Mouse (Mus musculus) forebrain, embryonic 10.5 days (tissue): Measurements from ENCODE around the gene B4galt1. TPM values are rescaled to one million over a fixed set of nuclear protein-coding genes. Genes with fewer than 3 reads are reported as not detected.
A peak's percentile ranks its signal among the peaks of the same experiment; 100 is the strongest.

Experiments
- DNase-seq: peaks from one replicate; pipeline ENCODE4 v3.0.0-alpha.2; 2017; ENCODE audit warnings: low spot score; ENCODE audit errors: extremely low spot score
- H3K27ac ChIP-seq: fragments of 300-500 bp; sonication (generic); 2 replicates; pipeline ENCODE4 v1.5.1; 2016; ENCODE audit warnings: mild to moderate bottlenecking
- H3K27me3 ChIP-seq: fragments of 300-500 bp; sonication (generic); 2 replicates; pipeline ENCODE4 v1.6.1; 2016; ENCODE audit warnings: mild to moderate bottlenecking; ENCODE audit not compliant: poor library complexity, severe bottlenecking
- H3K36me3 ChIP-seq: fragments of 300-500 bp; sonication (generic); replicated peaks from 2 replicates; pipeline ENCODE4 v1.6.1; 2016; ENCODE audit warnings: mild to moderate bottlenecking, moderate library complexity
- H3K4me1 ChIP-seq: fragments of 300-500 bp; sonication (generic); 2 replicates; pipeline ENCODE4 v1.6.1; 2016
- H3K4me3 ChIP-seq: fragments of 300-500 bp; sonication (generic); 2 replicates; pipeline ENCODE4 v1.5.1; 2016; ENCODE audit warnings: mild to moderate bottlenecking, moderate library complexity
- H3K9me3 ChIP-seq: fragments of 300-500 bp; sonication (generic); 2 replicates; pipeline ENCODE4 v1.6.1; 2016; ENCODE audit warnings: mild to moderate bottlenecking, moderate library complexity
- WGBS: fragments of 180-500 bp; shearing (Covaris S2); methylation state at CpG from one replicate; pipeline ENCODE4 v1.1.7; 2016; 5-methylcytosine and 5-hydroxymethylcytosine counted together
- polyA plus RNA-seq: library from polyadenylated mRNA; unstranded; fragments of >200 nt; fragmentation: Nextera tagmentation; extraction: Ambion mirVana; gene quantifications from 2 replicates; pipeline ENCODE4 v1.2.1, GENCODE M21; 2016

Gene B4galt1
- polyA plus RNA-seq, 1 experiment from 2014 or later = 20.1 TPM

- 92% methylated on average over 1 of the region's 1 CpGs for WGBS
- Histone ChIP-seq H3K27me3 (no peaks in the 10 kb centered on the region), H3K4me3 (no peak overlapping the region), H3K36me3 (peaks cover 38% of the 10 kb centered on the region), H3K27ac (no peak overlapping the region), H3K9me3 (no peaks in the 10 kb centered on the region), H3K4me1 (peaks cover 21% of the 10 kb centered on the region)
- DNase-seq = no peak
These were observed 32.9 kb downstream of the B4galt1 start for GRCm38 (mm10) chr4:40820903-40821302.

DNA sequence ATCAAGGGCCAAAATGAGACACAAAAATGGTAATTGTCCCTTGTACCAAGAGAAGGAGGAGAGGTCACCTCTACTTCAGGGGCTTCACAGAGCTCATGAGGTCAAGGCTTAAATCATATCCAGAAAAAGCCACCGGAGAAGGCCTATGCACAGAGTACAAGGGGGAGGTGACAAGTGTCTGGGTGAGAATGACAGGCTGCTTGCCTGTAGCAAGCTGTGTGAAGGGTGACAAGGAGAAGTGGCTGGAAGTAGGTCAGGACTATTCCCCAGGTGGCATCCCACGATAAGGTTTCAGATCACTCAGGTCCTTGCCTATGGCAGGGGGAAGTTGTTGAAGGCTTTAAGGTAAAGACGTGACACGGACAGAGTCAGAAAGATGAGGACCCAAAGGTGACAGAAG, 33.8 kb downstream of the B4galt1 start:
- Histone ChIP-seq H3K27ac (no peak overlapping the region), H3K27me3 (no peaks in the 10 kb centered on the region), H3K4me1 (peaks cover 24% of the 10 kb centered on the region), H3K9me3 (no peaks in the 10 kb centered on the region), H3K36me3 (peaks cover 33% of the 10 kb centered on the region), H3K4me3 (no peak overlapping the region)
- 95% methylated on average over 4 of the region's 4 CpGs for WGBS
- DNase-seq = no peak

DNA sequence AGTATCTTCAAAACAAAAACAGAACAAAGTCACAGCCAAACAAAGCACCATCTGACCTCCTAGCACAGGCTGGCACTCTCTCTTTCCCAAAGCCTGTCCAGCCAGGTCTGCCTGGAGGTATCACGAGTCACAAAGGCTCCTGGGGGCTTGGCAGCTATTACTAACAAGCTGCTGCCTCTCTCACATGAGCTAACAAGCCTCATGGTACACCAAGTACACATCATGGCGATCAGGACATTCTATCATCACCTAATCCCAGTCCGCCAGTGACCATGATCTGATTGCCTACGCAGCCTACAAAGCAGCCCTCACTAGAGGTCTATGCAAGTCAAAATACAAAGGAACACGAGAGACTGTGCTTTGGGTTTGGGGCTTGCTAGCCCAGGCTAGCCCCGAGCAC, 34.7 kb downstream of the B4galt1 start:
- peaks cover 34% of the 10 kb centered on the region for H3K36me3 ChIP-seq
- no peak for DNase-seq
- H3K27ac ChIP-seq = no peak overlapping the region
- 91% methylated on average over 6 of the region's 6 CpGs for whole genome bisulfite sequencing
- H3K4me1 ChIP-seq = peaks cover 24% of the 10 kb centered on the region
- H3K4me3 ChIP-seq = no peak overlapping the region
- H3K9me3 ChIP-seq = no peaks in the 10 kb centered on the region
- no peaks in the 10 kb centered on the region for H3K27me3 ChIP-seq

- Histone ChIP-seq H3K4me3 (no peak overlapping the region), H3K27ac (no peak overlapping the region), H3K9me3 (no peaks in the 10 kb centered on the region), H3K36me3 (peaks cover 40% of the 10 kb centered on the region), H3K27me3 (no peaks in the 10 kb centered on the region), H3K4me1 (peaks cover 24% of the 10 kb centered on the region)
- no peak for DNase-seq
- WGBS = 87% methylated on average over 6 of the region's 6 CpGs
These were observed 35.4 kb downstream of the B4galt1 start for GRCm38 (mm10) chr4:40818421-40818820.

GRCm38 (mm10) chr4:40817936-40818335, 35.9 kb downstream of the B4galt1 start:
- H3K4me3 ChIP-seq = no peak overlapping the region
- no peaks in the 10 kb centered on the region for H3K9me3 ChIP-seq
- peaks cover 24% of the 10 kb centered on the region for H3K4me1 ChIP-seq
- peaks cover 41% of the 10 kb centered on the region for H3K36me3 ChIP-seq
- H3K27ac ChIP-seq = no peak overlapping the region
- no peak for DNase-seq
- 93% methylated on average over 12 of the region's 12 CpGs for WGBS
- no peaks in the 10 kb centered on the region for H3K27me3 ChIP-seq

DNA sequence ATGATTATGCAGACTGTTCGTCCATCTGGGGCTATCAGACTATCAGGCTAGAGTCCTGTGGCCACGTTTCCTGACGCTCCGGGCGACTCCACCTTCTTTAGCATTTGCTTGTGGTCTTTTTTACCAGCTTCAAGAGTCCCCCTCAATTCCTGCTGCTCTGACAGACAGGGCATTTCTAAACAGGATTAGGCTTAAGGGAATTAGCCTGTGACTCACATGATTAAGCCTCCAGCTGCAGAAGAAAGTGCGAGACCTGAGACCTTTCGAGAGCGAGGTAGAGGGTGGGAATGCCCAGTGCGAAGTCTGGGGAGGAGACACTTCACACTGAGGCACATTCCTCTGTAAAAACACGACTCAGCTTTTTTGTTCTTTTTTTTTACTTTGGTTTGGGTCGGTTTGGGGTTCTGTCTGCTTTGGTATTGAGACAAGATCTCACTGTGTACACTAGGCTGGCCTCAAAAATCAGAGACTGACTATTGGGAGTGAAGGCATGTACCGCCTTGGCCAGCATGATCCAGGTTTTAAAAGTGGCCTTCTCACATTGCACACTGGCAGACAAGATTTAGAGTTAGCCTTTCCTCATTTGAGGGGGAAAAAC, 37.9 kb downstream of the B4galt1 start:
- H3K4me3 ChIP-seq = no peak overlapping the region
- no peaks in the 10 kb centered on the region for H3K27me3 ChIP-seq
- 14% methylated on average over 12 of the region's 12 CpGs for WGBS
- no peaks in the 10 kb centered on the region for H3K9me3 ChIP-seq
- H3K36me3 ChIP-seq = peaks cover 46% of the 10 kb centered on the region
- peak overlapping the region; percentile 58; the same call in 1 of the 2 replicates for H3K27ac ChIP-seq
- peaks cover 24% of the 10 kb centered on the region for H3K4me1 ChIP-seq
- DNase-seq = no peak

DNA sequence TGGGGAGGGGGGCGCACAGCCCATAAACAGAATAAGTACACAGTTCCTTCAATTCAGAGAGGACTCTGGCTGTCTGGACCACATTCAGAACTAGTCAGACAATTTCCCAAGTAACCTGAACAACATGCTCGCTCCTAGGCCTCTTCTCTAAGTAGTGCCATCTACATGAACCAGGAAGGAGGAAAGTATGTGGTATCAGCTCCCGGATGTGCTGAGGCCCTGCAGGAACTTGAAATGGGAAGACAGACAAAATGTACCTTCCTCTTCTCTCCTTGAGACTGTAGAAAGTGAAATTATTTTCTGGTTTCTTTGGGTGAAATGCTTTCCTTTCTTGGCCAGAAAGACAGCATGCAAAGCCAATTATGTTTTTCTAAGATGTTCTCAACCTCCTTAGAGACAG, 38.7 kb downstream of the B4galt1 start:
- DNase-seq = no peak
- 0 out of 2 replicates have a peak overlapping the region, but pooled peaks have one; percentile 58 for H3K27ac ChIP-seq
- peaks cover 24% of the 10 kb centered on the region for H3K4me1 ChIP-seq
- no peaks in the 10 kb centered on the region for H3K9me3 ChIP-seq
- H3K27me3 ChIP-seq = no peaks in the 10 kb centered on the region
- H3K36me3 ChIP-seq = peaks cover 41% of the 10 kb centered on the region
- 88% methylated on average over 3 of the region's 3 CpGs for WGBS
- no peak overlapping the region for H3K4me3 ChIP-seq

DNA sequence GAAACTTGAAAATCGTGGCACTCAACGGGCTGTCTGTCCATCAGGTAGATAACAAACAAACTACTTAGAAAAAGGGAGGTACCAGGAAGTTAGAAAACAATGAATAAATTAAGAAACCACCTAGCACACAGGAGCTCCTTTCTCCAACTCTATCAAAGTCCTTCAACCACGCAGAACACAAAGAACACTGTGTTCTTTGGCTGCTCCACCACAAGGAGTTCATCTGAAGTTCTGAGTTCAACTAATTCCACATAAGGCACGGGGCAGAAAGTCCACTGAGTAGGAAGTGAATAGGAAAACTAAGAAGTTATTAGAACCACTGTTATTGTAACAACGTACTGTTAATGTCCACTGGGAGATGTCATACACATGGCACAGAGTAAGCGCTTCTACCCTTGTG, 39.4 kb downstream of the B4galt1 start:
- H3K27me3 ChIP-seq = no peaks in the 10 kb centered on the region
- H3K27ac ChIP-seq = no peak overlapping the region
- no peak overlapping the region for H3K4me3 ChIP-seq
- H3K9me3 ChIP-seq = no peaks in the 10 kb centered on the region
- H3K36me3 ChIP-seq = peaks cover 40% of the 10 kb centered on the region
- WGBS = 86% methylated on average over 6 of the region's 6 CpGs
- no peak for DNase-seq
- H3K4me1 ChIP-seq = peaks cover 24% of the 10 kb centered on the region

GRCm38 (mm10) chr4:40812891-40813290, 40.9 kb downstream of the B4galt1 start:
- DNase-seq = no peak
- Histone ChIP-seq H3K9me3 (no peaks in the 10 kb centered on the region), H3K4me3 (no peak overlapping the region), H3K27me3 (no peaks in the 10 kb centered on the region), H3K4me1 (peaks cover 24% of the 10 kb centered on the region), H3K36me3 (peaks cover 49% of the 10 kb centered on the region), H3K27ac (no peak overlapping the region)
- WGBS = 87% methylated on average over 1 of the region's 1 CpGs

DNA sequence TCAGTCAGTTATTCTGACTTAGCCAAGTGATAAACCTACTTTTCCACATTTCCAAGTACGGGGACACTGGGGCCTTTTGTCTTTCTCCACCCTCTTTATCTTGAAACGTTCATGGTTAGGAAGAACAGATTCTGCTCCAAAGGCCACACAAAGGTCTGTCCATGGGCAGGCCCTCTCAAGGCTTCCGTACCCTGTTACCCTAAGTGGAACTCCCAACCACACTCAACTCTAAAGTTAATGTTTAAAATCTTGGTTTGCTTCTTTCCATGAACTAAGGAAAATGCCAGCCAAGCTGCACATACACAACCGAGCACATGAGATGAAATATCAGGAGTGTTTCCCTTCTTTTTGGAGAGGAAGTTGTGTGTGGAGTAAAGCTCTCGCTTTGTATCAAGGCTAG, 43.3 kb downstream of the B4galt1 start:
- H3K27me3 ChIP-seq = no peaks in the 10 kb centered on the region
- H3K4me1 ChIP-seq = peaks cover 8% of the 10 kb centered on the region
- 95% methylated on average over 5 of the region's 5 CpGs for WGBS
- no peak overlapping the region for H3K27ac ChIP-seq
- no peak overlapping the region for H3K4me3 ChIP-seq
- H3K9me3 ChIP-seq = no peaks in the 10 kb centered on the region
- DNase-seq = no peak
- H3K36me3 ChIP-seq = peaks cover 68% of the 10 kb centered on the region

DNA sequence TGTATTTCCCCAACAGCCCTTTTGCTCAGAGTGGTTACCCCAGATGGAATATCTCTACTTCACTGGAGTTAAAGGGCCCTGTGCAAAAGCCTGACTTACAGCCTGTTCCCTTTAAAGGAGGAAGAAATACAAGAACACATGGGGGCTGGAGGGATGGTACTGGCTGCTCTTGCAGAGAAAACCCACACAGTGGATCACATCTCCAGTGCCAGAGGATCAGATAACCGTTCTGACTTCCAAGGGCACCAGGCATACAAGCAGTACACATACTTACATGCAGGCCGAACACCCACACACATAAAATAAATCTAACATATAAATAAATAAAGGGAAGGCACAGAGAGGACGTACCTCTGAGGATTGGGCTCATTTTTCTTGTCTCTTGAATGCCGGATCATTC, 46.4 kb downstream of the B4galt1 start:
- 89% methylated on average over 4 of the region's 4 CpGs for WGBS

DNA sequence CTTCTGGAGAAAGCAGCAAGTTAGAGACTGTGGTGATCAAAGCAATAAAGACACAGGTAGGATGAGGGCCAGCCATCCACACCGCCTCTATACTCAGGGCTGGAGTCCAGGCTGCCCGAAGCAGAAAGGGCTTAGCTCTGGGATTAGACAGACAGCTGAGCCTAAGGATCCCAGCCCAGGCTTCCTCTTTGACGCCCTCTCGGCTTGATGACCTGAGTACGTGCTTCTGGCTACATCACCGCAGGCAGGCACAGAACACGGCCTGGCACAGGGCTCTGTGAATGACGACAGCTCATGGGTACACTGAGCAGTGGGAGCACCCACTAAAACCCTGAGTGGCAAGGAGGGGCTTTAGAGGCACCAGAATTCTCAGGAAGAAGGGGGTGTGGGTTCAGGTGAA, 48.4 kb downstream of the B4galt1 start:
- Histone ChIP-seq H3K9me3 (no peaks in the 10 kb centered on the region), H3K4me3 (no peak overlapping the region), H3K27ac (no peak overlapping the region), H3K4me1 (peaks cover 5% of the 10 kb centered on the region; the same call in 1 of the 2 replicates), H3K36me3 (peaks cover 43% of the 10 kb centered on the region), H3K27me3 (no peaks in the 10 kb centered on the region)
- WGBS = 81% methylated on average over 8 of the region's 8 CpGs
- DNase-seq = no peak

More for the DNA sequence above, 46.4 kb downstream of the B4galt1 start:
- Histone ChIP-seq H3K4me3 (no peak overlapping the region), H3K4me1 (no peaks in the 10 kb centered on the region), H3K27ac (no peak overlapping the region), H3K36me3 (peaks cover 58% of the 10 kb centered on the region), H3K9me3 (no peaks in the 10 kb centered on the region), H3K27me3 (no peaks in the 10 kb centered on the region)
- no peak for DNase-seq

- no peak overlapping the region for H3K27ac ChIP-seq
- peaks cover 5% of the 10 kb centered on the region; the same call in 1 of the 2 replicates for H3K4me1 ChIP-seq
- H3K27me3 ChIP-seq = no peaks in the 10 kb centered on the region
- no peaks in the 10 kb centered on the region for H3K9me3 ChIP-seq
- no peak overlapping the region for H3K4me3 ChIP-seq
- peaks cover 28% of the 10 kb centered on the region for H3K36me3 ChIP-seq
- WGBS = 91% methylated on average over 3 of the region's 3 CpGs
- DNase-seq = no peak
These were observed 51.0 kb downstream of the B4galt1 start for GRCm38 (mm10) chr4:40802787-40803186.

DNA sequence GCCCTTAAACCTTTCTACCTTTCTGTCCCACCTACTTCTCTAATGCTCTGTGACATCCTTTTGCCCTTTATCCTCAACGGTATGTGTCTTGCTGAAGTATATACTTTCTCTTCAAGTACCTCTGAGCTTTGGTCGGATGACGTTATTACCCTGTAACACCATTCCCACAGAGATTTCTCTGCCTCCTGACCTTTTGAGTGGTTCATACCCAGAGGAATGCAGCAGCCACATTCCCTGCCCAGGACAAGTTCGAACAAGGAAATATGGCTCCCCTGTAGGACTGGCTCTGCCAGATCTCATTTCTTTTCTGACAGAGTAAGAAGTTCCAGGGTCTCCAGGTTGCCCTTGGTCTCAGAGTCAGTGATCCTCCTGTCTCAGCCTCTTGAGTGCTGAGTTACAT, 51.9 kb downstream of the B4galt1 start:
- peaks cover 5% of the 10 kb centered on the region; the same call in 1 of the 2 replicates for H3K4me1 ChIP-seq
- 88% methylated on average over 4 of the region's 4 CpGs for WGBS
- no peaks in the 10 kb centered on the region for H3K9me3 ChIP-seq
- no peak overlapping the region for H3K4me3 ChIP-seq
- no peak for DNase-seq
- no peaks in the 10 kb centered on the region for H3K27me3 ChIP-seq
- no peak overlapping the region for H3K27ac ChIP-seq
- peaks cover 20% of the 10 kb centered on the region for H3K36me3 ChIP-seq
